Mouse (Mus musculus) erythroblast, embryonic 14.5 days (primary cell): ENCODE results near the gene Dnajc21. TPM values are rescaled to one million over a fixed set of nuclear protein-coding genes. Genes with fewer than 3 reads are reported as not detected.
A peak's percentile ranks its signal among the peaks of the same experiment; 100 is the strongest.

ENCODE experiments used
- H3K27me3 ChIP-seq: 2 replicates; pipeline ENCODE4 v1.6.1; 2012; ENCODE audit warnings: inconsistent platforms; ENCODE audit not compliant: control insufficient read depth
- H3K36me3 ChIP-seq: 2 replicates; pipeline ENCODE4 v1.6.1; 2012; ENCODE audit warnings: mild to moderate bottlenecking, inconsistent platforms; ENCODE audit not compliant: control insufficient read depth
- H3K4me1 ChIP-seq: 2 replicates; pipeline ENCODE4 v1.6.1; 2012; ENCODE audit warnings: inconsistent platforms; ENCODE audit not compliant: control insufficient read depth
- H3K4me3 ChIP-seq: replicated peaks from 2 replicates; pipeline ENCODE3; 2012; ENCODE audit warnings: moderate library complexity, mild to moderate bottlenecking, inconsistent platforms
- H3K9me3 ChIP-seq: 2 replicates; pipeline ENCODE4 v1.6.1; 2012; ENCODE audit warnings: low read length, inconsistent platforms, mixed read lengths; ENCODE audit not compliant: control insufficient read depth
- GATA1 ChIP-seq: IDR thresholded peaks from 2 replicates; pipeline ENCODE4 v1.6.1; 2012; ENCODE audit warnings: low read length, inconsistent platforms, mixed read lengths
- TAL1 ChIP-seq: IDR thresholded peaks from 3 replicates; pipeline ENCODE4 v1.6.1; 2012; ENCODE audit warnings: low read length, inconsistent platforms, mixed read lengths
- polyA plus RNA-seq: library from polyadenylated mRNA; stranded (reverse); fragments of >175 nt; gene quantifications from 2 replicates; pipeline ENCODE4 v1.2.3, GENCODE M21; 2012

Gene Dnajc21
- polyA plus RNA-seq, 1 experiment: 0.54 TPM

DNA sequence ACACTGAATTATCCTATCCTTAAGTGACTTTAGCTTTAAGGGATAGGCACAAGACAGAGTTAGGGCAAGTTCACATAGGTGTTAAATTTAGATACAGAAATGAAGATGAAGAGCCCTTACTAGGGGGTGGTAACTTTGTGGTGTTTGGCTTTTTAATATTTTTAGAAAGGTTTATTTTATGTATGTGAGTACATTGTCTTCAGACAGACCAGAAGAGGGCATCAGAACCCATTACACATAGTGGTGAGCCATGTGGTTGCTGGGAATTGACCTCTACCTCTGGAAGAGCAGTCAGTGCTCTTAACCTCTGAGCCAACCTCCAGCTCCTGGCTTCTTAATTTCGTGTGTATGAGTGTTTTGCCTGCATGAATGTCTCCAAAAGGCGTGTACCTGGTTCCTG, 16.9 kb upstream of the Dnajc21 start:
- Histone ChIP-seq H3K4me3 (peak overlapping the region; percentile 70), H3K27me3 (no peaks in the 10 kb centered on the region), H3K9me3 (no peaks in the 10 kb centered on the region), H3K4me1 (peaks cover 28% of the 10 kb centered on the region), H3K36me3 (peaks cover 52% of the 10 kb centered on the region)
- TF ChIP-seq GATA1: no peak
- TF ChIP-seq TAL1: no peak

DNA sequence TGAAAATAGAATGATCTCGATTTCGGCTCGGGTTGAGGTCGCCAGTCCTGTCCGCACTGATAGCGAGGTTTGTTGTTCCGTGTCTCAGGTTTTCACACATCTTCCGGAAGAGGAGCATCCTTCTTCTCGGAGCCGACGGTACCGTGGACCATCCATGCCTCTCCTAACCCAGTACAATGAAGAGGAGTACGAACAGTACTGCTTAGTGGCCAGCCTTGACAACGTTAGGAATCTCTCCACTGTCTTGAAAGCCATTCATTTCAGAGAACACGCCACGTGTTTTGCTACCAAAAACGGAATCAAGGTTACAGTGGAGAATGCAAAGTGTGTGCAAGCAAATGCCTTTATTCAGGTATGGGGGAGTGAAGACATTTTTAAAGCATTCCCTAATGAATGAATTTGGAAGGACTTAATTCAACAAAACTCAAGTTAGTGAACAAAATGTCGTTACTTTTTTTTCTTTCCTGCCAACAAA, 16.1 kb upstream of the Dnajc21 start:
- TF ChIP-seq TAL1: no peak
- no peak for TF ChIP-seq GATA1
- Histone ChIP-seq H3K4me1 (peaks cover 28% of the 10 kb centered on the region), H3K36me3 (peaks cover 51% of the 10 kb centered on the region), H3K9me3 (no peaks in the 10 kb centered on the region), H3K27me3 (no peaks in the 10 kb centered on the region), H3K4me3 (peak overlapping the region; percentile 70)

DNA sequence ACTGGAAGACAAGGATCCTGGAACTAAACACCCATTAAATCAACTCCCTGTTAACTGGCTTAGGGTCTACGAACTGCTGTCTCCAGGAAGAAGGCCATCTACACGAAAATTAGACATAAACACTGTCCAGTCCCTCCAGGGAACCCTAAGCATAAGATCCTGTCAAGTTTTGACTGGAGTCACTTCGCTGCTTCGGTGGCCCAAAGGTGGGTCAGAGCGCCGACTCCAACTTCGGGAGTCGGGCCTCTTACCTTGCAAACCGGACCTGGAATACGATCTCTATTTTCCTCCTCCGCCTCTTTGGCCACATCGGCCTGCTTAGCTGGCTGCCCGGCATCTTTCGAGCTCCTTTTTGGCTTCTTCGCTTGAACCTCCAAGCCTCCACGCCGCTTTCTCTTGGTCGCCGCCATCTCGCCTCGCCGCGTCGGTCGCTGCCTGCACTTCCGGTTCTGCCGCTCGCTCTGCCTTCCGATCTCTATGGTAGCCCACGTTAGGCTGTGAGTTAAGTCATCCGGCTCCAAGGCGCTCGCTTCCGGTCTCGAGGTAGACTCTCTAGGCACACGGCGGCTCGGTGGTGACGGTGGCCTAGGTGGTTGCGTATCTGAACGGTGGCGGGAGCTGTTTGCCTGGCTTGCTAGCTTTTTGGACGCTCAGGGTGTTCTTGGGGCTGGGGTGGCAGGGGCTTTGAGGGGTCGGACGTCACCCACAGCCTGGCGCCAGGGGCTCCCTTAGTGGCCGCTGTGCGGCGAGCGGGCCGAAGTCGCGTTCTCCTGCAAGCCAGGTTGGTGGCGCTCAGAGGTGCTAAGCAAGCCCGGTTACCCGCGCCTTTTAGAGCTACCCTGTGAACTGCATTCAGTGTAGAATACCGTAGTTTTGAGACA, 15.4 kb upstream of the Dnajc21 start, which contains the start of the genes Brix1 and Rad1:
Brix1 (minus strand) TSS at position 464 of the 881 bp plus-strand sequence.
Rad1 (plus strand) TSS at position 535 of the 881 bp plus-strand sequence.
- Histone ChIP-seq H3K4me1 (peaks cover 28% of the 10 kb centered on the region), H3K27me3 (no peaks in the 10 kb centered on the region), H3K36me3 (peaks cover 51% of the 10 kb centered on the region), H3K9me3 (no peaks in the 10 kb centered on the region), H3K4me3 (peak within 1 kb of the TSS; percentile 70)
- TF ChIP-seq GATA1: no peak
- no peak for TF ChIP-seq TAL1

DNA sequence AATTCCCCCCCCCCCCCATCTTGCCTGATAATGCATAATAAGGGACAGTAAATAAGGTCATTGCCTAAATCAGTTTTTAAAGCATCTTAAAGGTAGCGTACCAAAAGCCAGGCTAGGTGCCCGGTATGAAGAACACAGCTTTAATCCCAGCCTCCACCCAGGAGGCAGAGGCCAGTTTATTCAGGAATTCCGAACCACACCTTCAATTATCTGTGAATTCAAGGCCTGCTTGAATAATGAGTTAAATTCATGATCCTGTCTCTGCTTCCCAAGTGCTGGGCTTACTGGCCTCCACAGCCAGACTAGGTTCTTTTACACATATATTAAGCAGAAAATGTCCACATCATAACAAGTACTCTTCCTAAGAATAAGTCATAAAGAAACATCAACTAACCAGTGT, 625 bp upstream of the Dnajc21 start:
- no peak for TF ChIP-seq GATA1
- no peak for TF ChIP-seq TAL1
- H3K4me3 ChIP-seq: peak overlapping the region; percentile 80
- H3K36me3 ChIP-seq: peaks cover 14% of the 10 kb centered on the region
- H3K9me3 ChIP-seq: no peaks in the 10 kb centered on the region
- no peaks in the 10 kb centered on the region for H3K27me3 ChIP-seq
- H3K4me1 ChIP-seq: peaks cover 27% of the 10 kb centered on the region

DNA sequence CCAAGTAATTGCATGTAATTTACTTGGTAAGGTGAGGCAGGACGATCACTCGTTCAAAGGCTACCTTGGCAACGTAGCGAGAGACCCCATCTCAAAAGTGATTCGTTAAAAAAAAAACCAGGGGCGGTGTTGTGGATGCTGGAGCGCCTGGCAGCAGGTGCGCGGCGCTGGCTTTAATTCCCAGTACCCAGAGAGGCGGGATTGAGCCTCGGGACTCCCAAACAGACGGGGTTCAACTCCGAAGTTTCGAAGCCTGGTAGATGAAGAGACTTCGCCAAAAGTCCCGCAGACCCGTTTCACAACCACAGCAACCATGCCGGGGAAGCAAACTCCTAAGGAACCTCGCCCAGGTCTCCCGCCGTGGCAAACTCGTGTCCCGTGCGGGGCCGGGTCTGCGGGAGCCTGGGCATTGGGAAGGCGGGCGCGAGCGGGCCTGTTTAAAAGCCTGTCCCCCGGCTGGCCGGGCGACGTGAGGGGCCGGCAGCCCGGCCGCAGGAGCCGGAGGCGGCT, 620 bp downstream of the Dnajc21 start:
- TF ChIP-seq GATA1 (no peak), TAL1 (no peak)
- Histone ChIP-seq H3K4me3 (peak overlapping the region; percentile 80), H3K4me1 (peaks cover 27% of the 10 kb centered on the region), H3K27me3 (no peaks in the 10 kb centered on the region), H3K9me3 (no peaks in the 10 kb centered on the region), H3K36me3 (peaks cover 3% of the 10 kb centered on the region)

DNA sequence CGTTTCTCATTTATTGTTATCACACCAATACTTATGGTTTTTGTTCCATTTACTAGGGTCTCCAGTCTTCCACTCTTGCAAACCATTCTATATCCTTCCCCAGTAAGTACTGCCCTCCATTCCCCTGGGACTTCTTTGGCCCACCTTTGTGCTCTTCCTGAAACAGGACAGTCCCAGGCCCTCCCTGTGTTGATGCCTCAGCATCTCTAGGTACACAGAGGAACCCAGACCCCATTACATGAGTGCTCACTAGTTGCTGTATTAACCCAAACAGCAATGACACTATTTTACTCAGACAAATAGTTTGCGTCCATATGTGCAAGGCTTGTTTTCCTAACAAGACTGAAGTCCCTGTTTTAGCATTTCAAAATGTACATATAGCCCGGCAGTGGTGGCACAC, 1.6 kb downstream of the Dnajc21 start:
- H3K27me3 ChIP-seq: no peaks in the 10 kb centered on the region
- no peak overlapping the region for H3K4me3 ChIP-seq
- TF ChIP-seq TAL1: no peak
- TF ChIP-seq GATA1: no peak

DNA sequence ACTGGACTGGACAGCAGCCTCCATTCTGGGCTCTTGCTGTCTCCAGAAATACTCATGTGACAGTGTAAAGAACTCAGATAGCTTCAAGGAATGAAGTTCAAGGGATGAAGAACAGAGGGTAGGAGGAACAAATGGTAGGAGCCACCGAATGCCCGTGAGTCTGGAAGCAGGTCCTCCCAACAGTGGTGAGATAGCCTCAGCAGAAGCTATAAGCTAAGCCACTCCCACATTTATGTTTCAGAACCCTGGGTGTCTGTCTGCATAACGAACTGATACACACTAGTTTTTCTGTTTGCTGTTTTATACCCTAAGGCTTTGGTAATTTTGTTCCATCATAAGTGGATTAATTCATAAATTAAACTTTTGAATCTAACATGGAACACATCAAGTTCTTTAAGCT, 5.6 kb downstream of the Dnajc21 start:
- no peak overlapping the region for H3K4me3 ChIP-seq
- H3K4me1 ChIP-seq: peaks cover 18% of the 10 kb centered on the region
- H3K27me3 ChIP-seq: no peaks in the 10 kb centered on the region
- TF ChIP-seq GATA1 (no peak), TAL1 (no peak)
- no peaks in the 10 kb centered on the region for H3K9me3 ChIP-seq
- H3K36me3 ChIP-seq: peaks cover 31% of the 10 kb centered on the region

More for the DNA sequence above, 1.6 kb downstream of the Dnajc21 start:
- Histone ChIP-seq H3K36me3 (peaks cover 2% of the 10 kb centered on the region; the same call in 1 of the 2 replicates), H3K9me3 (no peaks in the 10 kb centered on the region), H3K4me1 (peaks cover 31% of the 10 kb centered on the region)

DNA sequence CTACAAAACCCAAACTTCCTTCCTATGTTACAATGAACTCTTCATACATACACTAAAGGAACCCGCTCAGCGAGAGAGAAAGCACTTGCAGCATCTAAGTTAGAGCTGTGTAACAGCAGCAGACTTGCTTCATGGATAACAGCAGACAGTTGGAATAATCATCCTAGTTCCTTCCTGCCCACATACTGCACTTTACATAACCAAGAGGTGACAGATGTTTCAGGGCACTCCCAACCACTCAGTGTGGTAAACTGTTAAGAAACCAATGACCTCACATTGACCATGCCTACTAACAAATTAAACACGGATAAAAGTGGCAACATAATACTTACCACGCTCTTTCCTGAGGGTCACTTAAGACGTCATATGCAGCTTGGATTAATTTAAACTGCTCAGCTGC, 6.8 kb downstream of the Dnajc21 start:
- Histone ChIP-seq H3K27me3 (no peaks in the 10 kb centered on the region), H3K4me3 (no peak overlapping the region), H3K4me1 (peaks cover 8% of the 10 kb centered on the region), H3K9me3 (no peaks in the 10 kb centered on the region), H3K36me3 (peaks cover 39% of the 10 kb centered on the region)
- no peak for TF ChIP-seq TAL1
- TF ChIP-seq GATA1: no peak

DNA sequence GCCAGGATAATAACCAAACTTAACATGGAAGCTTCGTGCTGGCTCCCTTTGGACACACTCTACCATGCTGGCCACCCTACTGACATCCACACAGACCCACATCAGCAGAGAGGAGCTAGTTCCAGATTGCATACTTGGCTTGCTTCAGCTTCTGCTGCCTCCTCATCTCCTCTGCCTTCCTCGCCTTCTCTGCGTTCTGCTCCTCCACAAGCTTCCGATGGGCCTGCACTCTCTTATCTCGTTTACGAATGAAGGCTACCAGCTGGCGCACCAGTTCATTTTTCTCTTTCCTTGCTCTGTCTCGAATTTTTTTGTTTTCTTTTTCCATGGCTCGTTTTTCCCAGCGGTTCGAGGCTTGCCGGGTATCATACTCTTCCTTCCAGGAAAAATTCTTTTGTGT, 9.3 kb downstream of the Dnajc21 start:
- no peak overlapping the region for H3K4me3 ChIP-seq
- no peaks in the 10 kb centered on the region for H3K27me3 ChIP-seq
- H3K4me1 ChIP-seq: peaks cover 4% of the 10 kb centered on the region
- H3K36me3 ChIP-seq: peaks cover 48% of the 10 kb centered on the region
- TF ChIP-seq TAL1 (no peak), GATA1 (no peak)
- H3K9me3 ChIP-seq: no peaks in the 10 kb centered on the region
